Mouse (Mus musculus): ENCODE measurements around the gene Snx17.

GRCm38 (mm10) chr5:31198170-31198569, 5.1 kb downstream of the Snx17 start:
- TF ChIP-seq CTCF (IDR thresholded peaks at IDR 0.05; ENCODE audit: low read depth) (no peak), EP300 (IDR thresholded peaks at IDR 0.05; ENCODE audit: low read depth) (no peak)

Measured in heart, postnatal 0 days (tissue).